ENCODE assay signal across 9 mouse cellular contexts in the genomic region with DNA sequence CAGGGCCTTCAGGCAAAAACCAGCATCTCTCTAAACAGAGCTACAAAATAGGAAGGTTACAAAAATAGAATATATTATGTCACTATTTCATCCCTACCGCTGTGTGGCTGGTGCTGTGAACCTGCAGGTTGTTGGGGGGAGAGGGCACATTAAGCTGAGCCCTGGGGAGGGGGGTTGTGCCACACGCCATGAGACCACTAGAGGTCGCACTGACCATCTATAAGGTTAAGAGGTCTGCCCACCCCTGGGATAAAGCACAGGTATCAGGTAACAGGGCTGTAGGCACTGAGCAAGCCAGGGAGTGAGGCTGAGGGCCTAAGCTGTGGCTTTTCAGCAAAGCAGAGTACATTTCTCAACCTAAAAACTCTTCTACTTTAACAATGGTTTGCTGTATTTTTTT. TPM values are rescaled to one million over a fixed set of nuclear protein-coding genes. Genes with fewer than 3 reads are reported as not detected.
DNase-seq lines count a peak whose midpoint lies in the region; ATAC-seq lines count a peak whose summit lies in the region.
"Had no signal": no experiment of that assay in that cellular context is flagged by ENCODE, and none has a peak within 500 bp of the region (broad histone marks: within the 10 kb centered on the region; RNA-seq: fewer than 3 reads in every experiment).

No protein-coding gene starts in this region.

- no peaks in the 10 kb centered on the region for H3K9me3 ChIP-seq in hindbrain, embryonic 11.5 days (ENCODE audit: control insufficient read depth, low read length)
- no peaks in the 10 kb centered on the region for H3K9me3 ChIP-seq in hindbrain, embryonic 16.5 days (ENCODE audit: control insufficient read depth, low read length)
- H3K9me3 ChIP-seq in heart, embryonic 10.5 days: no peaks in the 10 kb centered on the region

- H3K27ac ChIP-seq in hindbrain, embryonic 11.5 days (ENCODE audit: low read depth, low read length): no peak overlapping the region
- no peak overlapping the region for H3K27ac ChIP-seq in hindbrain, embryonic 16.5 days (ENCODE audit: low read depth, low read length)
- no peak overlapping the region for H3K27ac ChIP-seq in heart, embryonic 10.5 days

- no peak overlapping the region for H3K4me2 ChIP-seq in hindbrain, embryonic 11.5 days (replicated peaks; ENCODE audit: low read depth, low read length)
- H3K4me2 ChIP-seq in hindbrain, embryonic 16.5 days (ENCODE audit: low read length): no peak overlapping the region

- DNase-seq in hindbrain, embryonic 11.5 days (ENCODE audit: low spot score): peak; percentile 65
- peak; percentile 67 for DNase-seq in CD4-positive, CD25-positive, alpha-beta regulatory T cell, adult 2 months (ENCODE audit: low read depth, low spot score)
- peak; percentile 64 for DNase-seq in kidney, postnatal 10 days
- DNase-seq in testis, postnatal 10 days (ENCODE audit: low spot score): peak; percentile 56
- no peak for DNase-seq in gastrocnemius, adult 8-10 months (ENCODE audit: low spot score in 2 of 2)
- no peak for DNase-seq in heart, embryonic 10.5 days (ENCODE audit: low spot score)

- H3K27me3 ChIP-seq in hindbrain, embryonic 11.5 days (ENCODE audit: control insufficient read depth, insufficient read depth, low read length): no peaks in the 10 kb centered on the region
- H3K27me3 ChIP-seq in hindbrain, embryonic 16.5 days (replicated peaks; ENCODE audit: control insufficient read depth, insufficient read depth, low read length): no peaks in the 10 kb centered on the region
- no peaks in the 10 kb centered on the region for H3K27me3 ChIP-seq in heart, embryonic 10.5 days (ENCODE audit: insufficient read depth, poor library complexity, severe bottlenecking)

- no peak for ATAC-seq in hindbrain, embryonic 11.5 days (ENCODE audit: low FRiP score)
- ATAC-seq in hindbrain, embryonic 16.5 days: no peak
- ATAC-seq in activated CD4-positive, CD25-positive, alpha-beta regulatory T cell, adult 4 months: peak; percentile 52

- H3K36me3 ChIP-seq in hindbrain, embryonic 11.5 days (ENCODE audit: control insufficient read depth, insufficient read depth, low read length): peaks cover 5% of the 10 kb centered on the region; the same call in 1 of the 2 replicates
- peaks cover 2% of the 10 kb centered on the region; the same call in 1 of the 2 replicates for H3K36me3 ChIP-seq in hindbrain, embryonic 16.5 days (ENCODE audit: control insufficient read depth, insufficient read depth, low read length)
- H3K36me3 ChIP-seq in heart, embryonic 10.5 days: peaks cover 67% of the 10 kb centered on the region

- H3K4me1 ChIP-seq in hindbrain, embryonic 11.5 days (replicated peaks; ENCODE audit: control insufficient read depth, insufficient read depth, low read length): 0 out of 2 replicates have a peak, but pooled peaks cover 4% of the 10 kb centered on the region
- H3K4me1 ChIP-seq in hindbrain, embryonic 16.5 days (ENCODE audit: control insufficient read depth, insufficient read depth, low read depth, low read length): peaks cover 10% of the 10 kb centered on the region
- H3K4me1 ChIP-seq in heart, embryonic 10.5 days: peaks cover 33% of the 10 kb centered on the region

- H3K4me3 ChIP-seq in hindbrain, embryonic 11.5 days (ENCODE audit: low read depth, low read length): no peak overlapping the region
- no peak overlapping the region for H3K4me3 ChIP-seq in hindbrain, embryonic 16.5 days (ENCODE audit: low read length)
- no peak overlapping the region for H3K4me3 ChIP-seq in heart, embryonic 10.5 days
- H3K4me3 ChIP-seq: erythroblast, embryonic 14.5 days had no signal

- 22% methylated on average over 3 of the region's 3 CpGs for WGBS in hindbrain, embryonic 11.5 days
- WGBS in hindbrain, embryonic 16.5 days: 21% methylated on average over 3 of the region's 3 CpGs
- 19% methylated on average over 3 of the region's 3 CpGs for WGBS in heart, embryonic 10.5 days

- H3K9ac ChIP-seq in hindbrain, embryonic 11.5 days (ENCODE audit: low read depth, low read length): no peak overlapping the region
- no peak overlapping the region for H3K9ac ChIP-seq in hindbrain, embryonic 16.5 days (ENCODE audit: low read depth, low read length)

RNA-seq across cellular contexts. Expression of a gene that starts 7.9 kb away (rescaled TPM):
- polyA plus RNA-seq in hindbrain, embryonic 11.5 days (2014; fragmentation: Nextera tagmentation; extraction: Ambion mirVana): 185 and 200 TPM in 2 replicates
- polyA plus RNA-seq in hindbrain, embryonic 16.5 days (2015; fragmentation: Nextera tagmentation; extraction: Ambion mirVana): 31.0 and 33.5 TPM in 2 replicates
- polyA plus RNA-seq in activated CD4-positive, CD25-positive, alpha-beta regulatory T cell, adult 4 months (2017; shearing (Covaris generic)): 1 to 10 TPM; 1.1 to 1.2 TPM
- 1 to 10 TPM; 2.3 to 6.9 (median 4.0) TPM for total RNA-seq in gastrocnemius, adult 8-10 months (2022)
- polyA plus RNA-seq in heart, embryonic 10.5 days (2016; fragmentation: Nextera tagmentation; extraction: Ambion mirVana): 92.1 and 96.5 TPM in 2 replicates

RNA-seq across cellular contexts. Expression of a gene that starts 16.9 kb away (rescaled TPM):
- polyA plus RNA-seq in hindbrain, embryonic 11.5 days (2014; fragmentation: Nextera tagmentation; extraction: Ambion mirVana): 27.3 and 28.9 TPM in 2 replicates
- 29.7 and 32.5 TPM in 2 replicates for polyA plus RNA-seq in hindbrain, embryonic 16.5 days (2015; fragmentation: Nextera tagmentation; extraction: Ambion mirVana)
- polyA plus RNA-seq in activated CD4-positive, CD25-positive, alpha-beta regulatory T cell, adult 4 months (2017; shearing (Covaris generic)): 10 to 100 TPM; 34.4 to 34.5 TPM
- 1 to 10 TPM; 7.8 to 8.9 (median 8.7) TPM for total RNA-seq in gastrocnemius, adult 8-10 months (2022)
- polyA plus RNA-seq in heart, embryonic 10.5 days (2016; fragmentation: Nextera tagmentation; extraction: Ambion mirVana): 23.3 and 26.0 TPM in 2 replicates

RNA-seq across cellular contexts. Expression of a gene that starts 35.4 kb away (rescaled TPM):
- polyA plus RNA-seq in hindbrain, embryonic 11.5 days (2014; fragmentation: Nextera tagmentation; extraction: Ambion mirVana): 60.2 and 68.2 TPM in 2 replicates
- 22.7 and 23.6 TPM in 2 replicates for polyA plus RNA-seq in hindbrain, embryonic 16.5 days (2015; fragmentation: Nextera tagmentation; extraction: Ambion mirVana)
- polyA plus RNA-seq in activated CD4-positive, CD25-positive, alpha-beta regulatory T cell, adult 4 months (2017; shearing (Covaris generic)): not detected
- not detected for total RNA-seq in gastrocnemius, adult 8-10 months (2022)
- 0.41 and 1.5 TPM in 2 replicates for polyA plus RNA-seq in heart, embryonic 10.5 days (2016; fragmentation: Nextera tagmentation; extraction: Ambion mirVana)
- polyA plus RNA-seq: erythroblast, embryonic 14.5 days had no signal

Comparison
In these comparisons a context has a peak if more than half of its experiments do, and no peak if none do; other contexts are left out.
1. DNase-seq: peak in hindbrain, embryonic 11.5 days (single experiment), CD4-positive, CD25-positive, alpha-beta regulatory T cell, adult 2 months (single experiment), kidney, postnatal 10 days (single experiment) and testis, postnatal 10 days (single experiment); none in gastrocnemius, adult 8-10 months (0 of 2) and heart, embryonic 10.5 days (single experiment).
2. RNA of a gene that starts 7.9 kb away (polyA plus RNA-seq): 185 to 200 TPM in hindbrain, embryonic 11.5 days, 92.1 to 96.5 TPM in heart, embryonic 10.5 days and 31.0 to 33.5 TPM in hindbrain, embryonic 16.5 days; 1.1 to 1.2 TPM in activated CD4-positive, CD25-positive, alpha-beta regulatory T cell, adult 4 months; every median in the first group is over 10 times any median in the second.